In genomic region chr9:89497399-89497749, GRCm38 (mm10) we compare ENCODE assay signal across 15 mouse cellular contexts.
DNase-seq lines count a peak whose midpoint lies in the region; ATAC-seq lines count a peak whose summit lies in the region.
"Had no signal": no experiment of that assay in that cellular context is flagged by ENCODE, and none has a peak within 500 bp of the region (broad histone marks: within the 10 kb centered on the region; RNA-seq: fewer than 3 reads in every experiment).

No protein-coding gene starts in this region.

- intact Hi-C loops in heart, postnatal 25 days (cut with DNase I), result no loop called here

- DNase-seq in heart, postnatal 25 days (ENCODE audit: low spot score), result no peak
- DNase-seq in limb, embryonic 10.5 days (ENCODE audit: low spot score), result peak; percentile 37
- no peak for DNase-seq in neural tube, embryonic 11.5 days (ENCODE audit: low spot score)
- DNase-seq in ovary, postnatal 36 days (ENCODE audit: low spot score), result no peak
- DNase-seq: cerebellum, adult 11 months; layer of hippocampus, postnatal 36 days; thymus, postnatal 4 days had no signal

- 0 out of 2 replicates have a peak overlapping the region, but pooled peaks have one; percentile 16 for H3K4me3 ChIP-seq in heart, embryonic 13.5 days
- H3K4me3 ChIP-seq in forebrain, embryonic 13.5 days, result no peak overlapping the region
- peak overlapping the region; percentile 28 for H3K4me3 ChIP-seq in limb, embryonic 10.5 days
- no peak overlapping the region for H3K4me3 ChIP-seq in neural tube, embryonic 11.5 days (ENCODE audit: low read depth, low read length)
- H3K4me3 ChIP-seq: embryonic facial prominence, embryonic 15.5 days; megakaryocyte, embryonic 14.5 days had no signal

- no peaks in the 10 kb centered on the region for H3K36me3 ChIP-seq in heart, embryonic 13.5 days
- no peaks in the 10 kb centered on the region for H3K36me3 ChIP-seq in forebrain, embryonic 13.5 days (ENCODE audit: poor library complexity, severe bottlenecking)
- H3K36me3 ChIP-seq in limb, embryonic 10.5 days, result no peaks in the 10 kb centered on the region
- no peaks in the 10 kb centered on the region for H3K36me3 ChIP-seq in neural tube, embryonic 11.5 days (ENCODE audit: control insufficient read depth, insufficient read depth, low read length)
- H3K36me3 ChIP-seq: embryonic facial prominence, embryonic 15.5 days had no signal

- H3K4me2 ChIP-seq in heart, embryonic 13.5 days, result peak overlapping the region; percentile 31
- H3K4me2 ChIP-seq in forebrain, embryonic 13.5 days, result 0 out of 2 replicates have a peak overlapping the region, but pooled peaks have one; percentile 8
- peak overlapping the region; percentile 7; the same call in 1 of the 2 replicates for H3K4me2 ChIP-seq in neural tube, embryonic 11.5 days (ENCODE audit: low read depth)
- H3K4me2 ChIP-seq: embryonic facial prominence, embryonic 15.5 days had no signal

- ATAC-seq in heart, embryonic 13.5 days (ENCODE audit: extremely low read depth, insufficient number of reproducible peaks, low FRiP score, low TSS enrichment), result no peak
- ATAC-seq in forebrain, embryonic 13.5 days, result peak; percentile 70; the same call in 1 of the 2 replicates
- peak; percentile 83 for ATAC-seq in neural tube, embryonic 11.5 days (ENCODE audit: insufficient read depth, low FRiP score, low TSS enrichment)
- no peak for ATAC-seq in CD4-positive, CD25-positive, alpha-beta regulatory T cell, adult 4 months
- no peak for ATAC-seq in erythroid progenitor cell, adult 5-6 weeks (replicated peaks; ENCODE audit: low FRiP score, poor library complexity, severe bottlenecking)
- ATAC-seq: intestine, postnatal 0 days; Patski had no signal

- WGBS in heart, embryonic 13.5 days, result 31% methylated on average over 7 of the region's 7 CpGs
- whole genome bisulfite sequencing in forebrain, embryonic 13.5 days, result 11% methylated on average over 6 of the region's 7 CpGs
- WGBS in limb, embryonic 10.5 days, result 17% methylated on average over 6 of the region's 7 CpGs
- 16% methylated on average over 6 of the region's 7 CpGs for WGBS in neural tube, embryonic 11.5 days

- no peak overlapping the region for H3K27ac ChIP-seq in heart, embryonic 13.5 days (replicated peaks)
- no peak overlapping the region for H3K27ac ChIP-seq in forebrain, embryonic 13.5 days
- peak overlapping the region; percentile 81 for H3K27ac ChIP-seq in limb, embryonic 10.5 days
- peak overlapping the region; percentile 91 for H3K27ac ChIP-seq in neural tube, embryonic 11.5 days (ENCODE audit: low read depth, low read length)
- H3K27ac ChIP-seq: embryonic facial prominence, embryonic 15.5 days had no signal

- H3K27me3 ChIP-seq in heart, embryonic 13.5 days (replicated peaks), result no peaks in the 10 kb centered on the region
- no peaks in the 10 kb centered on the region for H3K27me3 ChIP-seq in forebrain, embryonic 13.5 days
- no peaks in the 10 kb centered on the region for H3K27me3 ChIP-seq in limb, embryonic 10.5 days (ENCODE audit: low read depth, poor library complexity, severe bottlenecking)
- no peaks in the 10 kb centered on the region for H3K27me3 ChIP-seq in neural tube, embryonic 11.5 days (ENCODE audit: control insufficient read depth, insufficient read depth, low read length)
- H3K27me3 ChIP-seq: embryonic facial prominence, embryonic 15.5 days; megakaryocyte, embryonic 14.5 days; Patski had no signal

- H3K4me1 ChIP-seq in heart, embryonic 13.5 days, result no peaks in the 10 kb centered on the region
- H3K4me1 ChIP-seq in forebrain, embryonic 13.5 days, result peaks cover 8% of the 10 kb centered on the region; the same call in 1 of the 2 replicates
- H3K4me1 ChIP-seq in limb, embryonic 10.5 days, result peaks cover 24% of the 10 kb centered on the region
- H3K4me1 ChIP-seq in neural tube, embryonic 11.5 days (ENCODE audit: control insufficient read depth, insufficient read depth, low read length), result no peaks in the 10 kb centered on the region; the same call in 1 of the 2 replicates
- H3K4me1 ChIP-seq: embryonic facial prominence, embryonic 15.5 days; megakaryocyte, embryonic 14.5 days had no signal

- H3K9me3 ChIP-seq in heart, embryonic 13.5 days, result peaks cover 4% of the 10 kb centered on the region; the same call in 1 of the 2 replicates
- H3K9me3 ChIP-seq in forebrain, embryonic 13.5 days (replicated peaks), result no peaks in the 10 kb centered on the region
- no peaks in the 10 kb centered on the region for H3K9me3 ChIP-seq in limb, embryonic 10.5 days (replicated peaks)
- no peaks in the 10 kb centered on the region for H3K9me3 ChIP-seq in neural tube, embryonic 11.5 days (ENCODE audit: control insufficient read depth, low read length)
- H3K9me3 ChIP-seq: embryonic facial prominence, embryonic 15.5 days had no signal

- H3K9ac ChIP-seq in heart, embryonic 13.5 days, result no peak overlapping the region
- no peak overlapping the region for H3K9ac ChIP-seq in forebrain, embryonic 13.5 days
- peak overlapping the region; percentile 11 for H3K9ac ChIP-seq in neural tube, embryonic 11.5 days (ENCODE audit: low read length)
- H3K9ac ChIP-seq: embryonic facial prominence, embryonic 15.5 days had no signal

Comparison
In these comparisons a context has a peak if more than half of its experiments do, and no peak if none do; other contexts are left out.
1. ATAC-seq: peak in forebrain, embryonic 13.5 days (single experiment) and neural tube, embryonic 11.5 days (single experiment); none in heart, embryonic 13.5 days (single experiment), CD4-positive, CD25-positive, alpha-beta regulatory T cell, adult 4 months (single experiment) and erythroid progenitor cell, adult 5-6 weeks (single experiment).
2. H3K27ac ChIP-seq: peak in limb, embryonic 10.5 days (single experiment) and neural tube, embryonic 11.5 days (single experiment); none in heart, embryonic 13.5 days (single experiment) and forebrain, embryonic 13.5 days (single experiment).
3. H3K4me3 ChIP-seq: peak in heart, embryonic 13.5 days (single experiment) and limb, embryonic 10.5 days (single experiment); none in forebrain, embryonic 13.5 days (single experiment) and neural tube, embryonic 11.5 days (single experiment).
4. Peak in every context shown above with its lines, with median percentiles within 50 percentile points of each other: H3K4me2 ChIP-seq.